Mouse (Mus musculus) lung, postnatal 36 days (tissue): ENCODE measurements around the gene Lrrc8e.

Experiments used
- DNase-seq: peaks from one replicate; pipeline ENCODE4 v3.0.0; 2022; ENCODE audit warnings: mixed read lengths

The Lrrc8e gene

GRCm38 (mm10) chr8:4258233-4258632, 31.6 kb downstream of the Lrrc8e start:
- DNase-seq = peak; percentile 74

- no peak for DNase-seq
These were observed 32.1 kb downstream of the Lrrc8e start for GRCm38 (mm10) chr8:4258678-4259077.

- DNase-seq = peak; percentile 98
These were observed 32.6 kb downstream of the Lrrc8e start, which contains the start of gene Ctxn1 for GRCm38 (mm10) chr8:4259125-4259804. Gene Ctxn1, minus strand, starts transcription at chr8:4259274.

- no peak for DNase-seq
These were observed 33.2 kb downstream of the Lrrc8e start for GRCm38 (mm10) chr8:4259805-4260170.

GRCm38 (mm10) chr8:4263105-4263791, 36.6 kb downstream of the Lrrc8e start:
- DNase-seq = no peak

GRCm38 (mm10) chr8:4265160-4265914, 38.7 kb downstream of the Lrrc8e start:
- DNase-seq = no peak

GRCm38 (mm10) chr8:4267627-4268026, 41.0 kb downstream of the Lrrc8e start:
- DNase-seq = no peak

GRCm38 (mm10) chr8:4269609-4270008, 43.0 kb downstream of the Lrrc8e start:
- no peak for DNase-seq

- peak; percentile 98 for DNase-seq
These were observed 48.9 kb downstream of the Lrrc8e start, which contains the start of gene Timm44 for GRCm38 (mm10) chr8:4275275-4276110. Gene Timm44, minus strand, starts transcription at chr8:4275913.

GRCm38 (mm10) chr8:4276111-4276465, 49.5 kb downstream of the Lrrc8e start:
- DNase-seq = no peak
